Mouse (Mus musculus) megakaryocyte-erythroid progenitor cell, adult 5-6 weeks (primary cell): ENCODE measurements around the gene Rbfox3. TPM values are rescaled to one million over a fixed set of nuclear protein-coding genes. Genes with fewer than 3 reads are reported as not detected.

Experiments used
- ATAC-seq: replicated peaks from 2 replicates; pipeline ENCODE4 v1.8.0; 2016; ENCODE audit warnings: mild to moderate bottlenecking, inconsistent platforms; ENCODE audit not compliant: severe bottlenecking, poor library complexity, low FRiP score, low TSS enrichment
- total RNA-seq, 2 experiments: library from RNA; stranded (forward) in 1 of 2; stranded (reverse) in 1 of 2; fragments of 200-1000, 215-1000 nt in 1 of 2; fragments of >200 nt in 1 of 2; fragmentation: Nextera tagmentation in 1 of 2; gene quantifications; 2 replicates each; pipeline ENCODE4 v1.2.3; 2014 to 2017

The Rbfox3 gene
- total RNA-seq, 2 experiments from 2014 or later = not detected

GRCm38 (mm10) chr11:118445843-118446242 lies 465.6 kb downstream of the Rbfox3 start:
- ATAC-seq = peak; percentile 72

- peak; percentile 50 for ATAC-seq
These were observed 468.0 kb downstream of the Rbfox3 start for GRCm38 (mm10) chr11:118443201-118443970.

- no peak for ATAC-seq
These were observed 468.7 kb downstream of the Rbfox3 start for GRCm38 (mm10) chr11:118442691-118443090.

Other genes starting within 250 kb of the Rbfox3 start
- not detected in 2 replicates for gene Enpp7, start 76.6 kb upstream of the Rbfox3 start, total RNA-seq (2014; fragmentation: Nextera tagmentation)
- gene Enpp7, start 76.6 kb upstream of the Rbfox3 start, total RNA-seq (2017) = not detected in 2 replicates
- gene Cbx2, start 111.4 kb upstream of the Rbfox3 start, total RNA-seq (2014; fragmentation: Nextera tagmentation) = 9.7 and 10.4 TPM in 2 replicates
- 6.2 and 6.4 TPM in 2 replicates for gene Cbx2, start 111.4 kb upstream of the Rbfox3 start, total RNA-seq (2017)
- gene Cbx8, start 129.4 kb upstream of the Rbfox3 start, total RNA-seq (2014; fragmentation: Nextera tagmentation) = 1.3 and 2.2 TPM in 2 replicates
- 0.70 and 1.2 TPM in 2 replicates for gene Cbx8, start 129.4 kb upstream of the Rbfox3 start, total RNA-seq (2017)
- gene Cbx4, start 174.6 kb upstream of the Rbfox3 start, total RNA-seq (2014; fragmentation: Nextera tagmentation) = 5.2 and 5.4 TPM in 2 replicates
- gene Cbx4, start 174.6 kb upstream of the Rbfox3 start, total RNA-seq (2017) = 3.9 and 11.6 TPM in 2 replicates